Mouse (Mus musculus) lung, embryonic 15.5 days (tissue): ENCODE measurements at regions not wholly inside any gene's neighbourhood (a gene's known extent, or its start where the extent isn't known, plus 50 kb on each side); places are given as distances from the start of the nearest gene placed in this dataset.

Experiments
- ATAC-seq: fragments of 200-750 bp; cut with Nextera tagmentation; 2 replicates; pipeline ENCODE4 v1.8.0; 2017; ENCODE audit warnings: moderate number of reproducible peaks, borderline replicate concordance; ENCODE audit not compliant: low FRiP score, low TSS enrichment; ENCODE audit errors: extremely low read depth
- H3K27ac ChIP-seq: fragments of 300-500 bp; sonication (generic); 2 replicates; pipeline ENCODE4 v1.5.1; 2015; ENCODE audit warnings: moderate library complexity, mild to moderate bottlenecking, inconsistent platforms
- H3K27me3 ChIP-seq: fragments of 300-500 bp; sonication (generic); 2 replicates; pipeline ENCODE4 v1.6.1; 2015; ENCODE audit warnings: inconsistent platforms
- H3K36me3 ChIP-seq: fragments of 300-500 bp; sonication (generic); 2 replicates; pipeline ENCODE4 v1.6.1; 2015; ENCODE audit warnings: inconsistent platforms
- H3K4me1 ChIP-seq: fragments of 300-500 bp; sonication (generic); 2 replicates; pipeline ENCODE4 v1.6.1; 2015; ENCODE audit warnings: inconsistent platforms
- H3K4me2 ChIP-seq: fragments of 300-500 bp; sonication (generic); 2 replicates; pipeline ENCODE4 v1.6.1; 2015; ENCODE audit warnings: inconsistent platforms, mild to moderate bottlenecking, moderate library complexity
- H3K4me3 ChIP-seq: fragments of 300-500 bp; sonication (generic); 2 replicates; pipeline ENCODE4 v1.5.1; 2015; ENCODE audit warnings: mild to moderate bottlenecking, inconsistent platforms
- H3K9ac ChIP-seq: fragments of 300-500 bp; sonication (generic); 2 replicates; pipeline ENCODE4 v1.6.1; 2015; ENCODE audit warnings: inconsistent platforms
- H3K9me3 ChIP-seq: fragments of 300-500 bp; sonication (generic); 2 replicates; pipeline ENCODE4 v1.6.1; 2016; ENCODE audit warnings: inconsistent platforms
- WGBS: fragments of 180-500 bp; shearing (Covaris S2); methylation state at CpG from one replicate; pipeline ENCODE4 v1.1.7; 2015; 5-methylcytosine and 5-hydroxymethylcytosine counted together

GRCm38 (mm10) chr13:60123964-60124363 lies 53.2 kb downstream of the Gas1 start:
- Histone ChIP-seq H3K36me3 (no peaks in the 10 kb centered on the region), H3K4me2 (no peak overlapping the region), H3K27ac (no peak overlapping the region), H3K4me3 (no peak overlapping the region), H3K9ac (no peak overlapping the region), H3K9me3 (no peaks in the 10 kb centered on the region), H3K27me3 (peaks cover 17% of the 10 kb centered on the region), H3K4me1 (peaks cover 13% of the 10 kb centered on the region)
- ATAC-seq, result no peak
- 42% methylated on average over 4 of the region's 4 CpGs for WGBS

DNA sequence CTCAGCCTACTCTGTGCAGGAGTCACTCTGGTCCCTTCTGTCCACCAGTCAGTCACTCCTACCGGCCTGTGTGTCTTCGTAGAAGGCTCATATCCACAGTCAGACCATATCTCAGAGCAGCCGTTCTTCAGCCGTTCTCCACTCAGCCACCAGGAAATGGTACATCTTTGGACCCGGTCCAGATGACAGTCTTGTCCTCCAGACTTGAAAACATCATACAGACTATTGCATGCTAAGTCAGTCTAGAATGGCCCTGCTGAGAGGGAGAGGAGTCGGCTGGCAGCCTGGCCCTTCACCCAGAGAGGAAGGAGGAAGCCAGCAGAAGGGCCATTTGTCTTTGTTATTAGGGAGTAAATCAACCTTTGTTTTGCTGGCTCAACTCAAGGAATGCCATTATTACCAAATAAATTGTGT lies 54.0 kb downstream of the Gas1 start:
- no peaks in the 10 kb centered on the region; the same call in 1 of the 2 replicates for H3K9me3 ChIP-seq
- no peak overlapping the region for H3K9ac ChIP-seq
- 26% methylated on average over 6 of the region's 6 CpGs for WGBS
- no peak overlapping the region for H3K27ac ChIP-seq
- H3K4me1 ChIP-seq, result peaks cover 13% of the 10 kb centered on the region
- peaks cover 15% of the 10 kb centered on the region for H3K27me3 ChIP-seq
- no peak overlapping the region for H3K4me2 ChIP-seq
- no peak overlapping the region for H3K4me3 ChIP-seq
- peak; percentile 59; the same call in 1 of the 2 replicates for ATAC-seq
- H3K36me3 ChIP-seq, result no peaks in the 10 kb centered on the region

GRCm38 (mm10) chr13:60122341-60123173 lies 54.6 kb downstream of the Gas1 start:
- Histone ChIP-seq H3K27ac (no peak overlapping the region), H3K36me3 (no peaks in the 10 kb centered on the region), H3K4me2 (no peak overlapping the region), H3K9me3 (no peaks in the 10 kb centered on the region; the same call in 1 of the 2 replicates), H3K27me3 (peaks cover 12% of the 10 kb centered on the region), H3K4me1 (peaks cover 13% of the 10 kb centered on the region), H3K4me3 (no peak overlapping the region), H3K9ac (no peak overlapping the region)
- no peak for ATAC-seq
- 57% methylated on average over 29 of the region's 29 CpGs for WGBS

- no peak for ATAC-seq
- H3K27me3 ChIP-seq, result no peaks in the 10 kb centered on the region
- no peak overlapping the region for H3K4me2 ChIP-seq
- H3K27ac ChIP-seq, result no peak overlapping the region
- H3K9ac ChIP-seq, result no peak overlapping the region
- H3K9me3 ChIP-seq, result no peaks in the 10 kb centered on the region
- 91% methylated on average over 2 of the region's 2 CpGs for WGBS
- H3K36me3 ChIP-seq, result no peaks in the 10 kb centered on the region
- H3K4me1 ChIP-seq, result peaks cover 14% of the 10 kb centered on the region
- H3K4me3 ChIP-seq, result no peak overlapping the region
Measured at GRCm38 (mm10) chr13:60111465-60111864, 65.7 kb downstream of the Gas1 start.

DNA sequence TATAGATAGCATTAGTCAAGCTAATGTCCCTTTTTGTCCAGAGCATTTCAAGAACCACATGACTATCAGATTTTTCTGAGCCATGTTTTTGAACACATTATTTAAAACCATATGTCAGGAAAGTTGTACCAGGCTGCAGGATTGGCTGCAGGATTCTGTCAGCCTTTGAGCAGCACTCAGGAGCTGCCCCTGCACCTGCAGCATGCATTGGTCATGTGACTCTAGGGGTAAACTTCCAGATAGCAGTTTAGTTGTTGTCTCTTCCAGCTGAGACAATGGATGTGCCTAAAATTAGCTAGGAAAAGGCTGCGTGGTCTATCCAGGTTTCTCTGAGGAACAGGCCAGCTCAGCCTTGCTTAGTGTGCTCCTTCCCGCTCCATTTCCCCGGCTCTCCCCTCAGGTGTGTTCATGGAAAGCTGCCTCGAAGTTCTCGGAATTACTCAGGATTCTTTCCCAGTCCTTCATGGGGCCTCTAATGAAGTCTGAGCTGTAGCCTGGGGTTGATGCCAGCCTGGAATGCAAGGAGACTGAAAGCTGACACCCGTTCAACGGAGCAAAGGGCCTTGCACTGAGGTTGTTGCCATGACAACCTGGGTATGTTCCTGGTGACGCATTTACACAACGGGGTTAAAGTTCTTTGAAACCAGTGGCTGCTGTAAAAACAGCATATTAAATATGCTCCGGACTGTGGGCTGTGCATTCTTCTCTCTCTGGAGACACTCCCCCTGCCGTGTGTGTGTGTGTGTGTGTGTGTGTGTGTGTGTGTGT lies 66.9 kb downstream of the Gas1 start:
- 3% methylated on average over 11 of the region's 11 CpGs for WGBS
- no peaks in the 10 kb centered on the region for H3K36me3 ChIP-seq
- H3K9ac ChIP-seq, result no peak overlapping the region
- ATAC-seq, result peak; percentile 86
- peak overlapping the region; percentile 77 for H3K27ac ChIP-seq
- no peaks in the 10 kb centered on the region for H3K9me3 ChIP-seq
- H3K27me3 ChIP-seq, result no peaks in the 10 kb centered on the region
- no peak overlapping the region for H3K4me3 ChIP-seq
- peak overlapping the region; percentile 1; the same call in 1 of the 2 replicates for H3K4me2 ChIP-seq
- peaks cover 14% of the 10 kb centered on the region for H3K4me1 ChIP-seq

- Histone ChIP-seq H3K4me3 (no peak overlapping the region), H3K4me1 (peaks cover 11% of the 10 kb centered on the region), H3K27me3 (no peaks in the 10 kb centered on the region), H3K4me2 (no peak overlapping the region), H3K27ac (no peak overlapping the region), H3K9me3 (no peaks in the 10 kb centered on the region), H3K36me3 (no peaks in the 10 kb centered on the region), H3K9ac (no peak overlapping the region)
- no peak for ATAC-seq
- WGBS, result 82% methylated on average over 9 of the region's 9 CpGs
Measured at GRCm38 (mm10) chr13:60105286-60105685, 71.9 kb downstream of the Gas1 start.

DNA sequence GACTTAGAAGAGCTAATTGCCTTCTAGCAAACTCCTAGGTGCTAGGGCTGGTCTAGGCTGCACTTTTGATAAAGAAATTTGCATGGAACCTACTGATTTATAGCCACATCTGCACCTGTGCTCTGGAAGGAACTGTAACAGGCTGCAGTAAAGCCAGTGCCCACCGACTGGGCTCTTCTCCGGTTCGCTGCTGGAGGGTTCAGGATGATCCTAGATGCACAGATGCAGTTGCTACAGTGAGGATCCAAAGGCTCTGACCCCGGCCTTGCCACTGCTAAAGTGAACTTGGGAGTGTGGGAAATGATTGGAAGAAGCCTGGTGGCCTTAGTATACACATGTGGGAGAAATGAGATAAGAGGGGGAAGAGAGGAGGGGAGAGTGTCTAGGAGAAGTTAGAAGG lies 75.5 kb downstream of the Gas1 start:
- no peak overlapping the region for H3K27ac ChIP-seq
- no peak overlapping the region for H3K4me2 ChIP-seq
- ATAC-seq, result no peak
- no peaks in the 10 kb centered on the region for H3K27me3 ChIP-seq
- WGBS, result 54% methylated on average over 4 of the region's 4 CpGs
- H3K4me3 ChIP-seq, result no peak overlapping the region
- no peaks in the 10 kb centered on the region for H3K9me3 ChIP-seq
- H3K4me1 ChIP-seq, result peaks cover 6% of the 10 kb centered on the region
- no peaks in the 10 kb centered on the region for H3K36me3 ChIP-seq
- H3K9ac ChIP-seq, result no peak overlapping the region

DNA sequence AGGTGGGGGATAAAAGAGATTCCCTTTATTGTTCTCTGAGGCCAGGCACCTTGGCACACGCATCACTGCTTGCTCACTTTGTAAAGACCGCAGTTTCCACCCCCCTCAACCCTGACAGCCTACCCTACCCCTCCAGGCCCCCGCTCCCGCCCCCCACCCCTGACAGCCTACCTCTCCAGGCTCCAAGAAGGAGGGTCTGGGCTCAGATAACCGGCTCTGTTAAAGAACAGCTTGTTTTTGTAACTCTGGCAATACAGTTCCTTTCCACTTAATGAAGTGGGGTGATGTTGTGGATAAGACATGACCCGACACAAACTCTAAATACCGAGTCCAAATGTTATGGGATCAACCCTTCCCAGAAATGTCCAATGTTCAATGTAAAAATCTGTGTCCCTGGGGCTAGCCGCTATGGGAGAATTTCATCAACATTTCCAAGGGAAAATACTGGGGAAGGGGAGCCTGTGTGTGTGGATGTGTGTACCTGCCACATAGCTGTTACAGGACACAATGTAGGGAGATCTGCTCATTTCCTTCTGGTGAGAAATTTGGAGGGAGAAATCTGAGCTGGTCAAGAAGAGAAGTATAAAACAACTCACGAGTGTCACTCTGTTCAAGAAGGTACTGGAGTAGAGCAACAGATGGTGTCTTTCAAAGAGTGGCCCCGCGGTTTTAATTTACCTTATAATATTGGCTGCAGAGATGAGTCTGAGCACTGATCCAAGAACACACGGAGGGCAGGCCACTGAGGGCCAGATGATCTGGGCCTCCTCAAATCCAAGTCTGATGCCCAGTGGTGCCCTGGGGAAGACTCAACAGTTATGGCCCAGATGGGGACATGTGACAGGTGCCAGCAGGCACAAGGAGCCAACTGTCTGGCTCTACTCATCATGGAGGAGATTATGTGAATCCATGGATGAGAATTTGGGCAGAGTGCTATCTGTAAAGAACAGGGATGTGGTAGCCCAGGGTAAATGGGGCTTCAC lies 76.7 kb downstream of the Gas1 start:
- no peak overlapping the region for H3K9ac ChIP-seq
- H3K27ac ChIP-seq, result peak overlapping the region; percentile 70; the same call in 1 of the 2 replicates
- no peaks in the 10 kb centered on the region for H3K27me3 ChIP-seq
- H3K4me1 ChIP-seq, result peaks cover 6% of the 10 kb centered on the region
- H3K36me3 ChIP-seq, result no peaks in the 10 kb centered on the region
- peak; percentile 79; the same call in 1 of the 2 replicates for ATAC-seq
- H3K9me3 ChIP-seq, result no peaks in the 10 kb centered on the region
- WGBS, result 41% methylated on average over 12 of the region's 12 CpGs
- H3K4me3 ChIP-seq, result no peak overlapping the region
- peak overlapping the region; percentile 23; the same call in 1 of the 2 replicates for H3K4me2 ChIP-seq

- ATAC-seq, result peak; percentile 74; the same call in 1 of the 2 replicates
- Histone ChIP-seq H3K9me3 (no peaks in the 10 kb centered on the region), H3K9ac (no peak overlapping the region), H3K4me2 (peak overlapping the region; percentile 23; the same call in 1 of the 2 replicates), H3K27ac (peak overlapping the region; percentile 70; the same call in 1 of the 2 replicates), H3K27me3 (no peaks in the 10 kb centered on the region), H3K4me3 (no peak overlapping the region), H3K36me3 (no peaks in the 10 kb centered on the region), H3K4me1 (peaks cover 6% of the 10 kb centered on the region)
- WGBS, result 44% methylated on average over 14 of the region's 14 CpGs
Measured at GRCm38 (mm10) chr13:60099469-60100129, 77.6 kb downstream of the Gas1 start.

DNA sequence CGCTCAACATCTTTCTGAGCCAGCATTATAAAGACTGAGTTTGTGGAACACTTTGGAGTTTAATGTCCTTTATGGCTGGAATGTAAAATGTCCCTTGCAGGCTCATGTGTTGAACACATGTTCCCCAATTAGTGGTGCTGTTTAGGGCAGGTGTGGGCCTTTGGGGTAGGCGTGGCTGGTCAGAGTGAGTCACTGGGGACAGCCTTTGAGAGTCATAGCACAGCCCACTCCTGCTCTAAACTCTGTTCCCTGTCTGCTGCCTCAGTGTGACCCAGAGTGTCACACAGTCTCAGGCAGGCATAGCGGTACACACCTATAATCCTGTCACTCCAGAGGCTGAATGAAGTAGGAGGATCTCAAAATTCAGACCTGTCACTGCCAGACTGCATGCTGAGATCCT lies 78.8 kb downstream of the Gas1 start:
- Histone ChIP-seq H3K27me3 (no peaks in the 10 kb centered on the region), H3K4me2 (no peak overlapping the region), H3K4me3 (no peak overlapping the region), H3K36me3 (no peaks in the 10 kb centered on the region), H3K9me3 (no peaks in the 10 kb centered on the region), H3K27ac (no peak overlapping the region), H3K9ac (no peak overlapping the region), H3K4me1 (peaks cover 6% of the 10 kb centered on the region)
- 84% methylated on average over 3 of the region's 3 CpGs for WGBS
- ATAC-seq, result no peak

DNA sequence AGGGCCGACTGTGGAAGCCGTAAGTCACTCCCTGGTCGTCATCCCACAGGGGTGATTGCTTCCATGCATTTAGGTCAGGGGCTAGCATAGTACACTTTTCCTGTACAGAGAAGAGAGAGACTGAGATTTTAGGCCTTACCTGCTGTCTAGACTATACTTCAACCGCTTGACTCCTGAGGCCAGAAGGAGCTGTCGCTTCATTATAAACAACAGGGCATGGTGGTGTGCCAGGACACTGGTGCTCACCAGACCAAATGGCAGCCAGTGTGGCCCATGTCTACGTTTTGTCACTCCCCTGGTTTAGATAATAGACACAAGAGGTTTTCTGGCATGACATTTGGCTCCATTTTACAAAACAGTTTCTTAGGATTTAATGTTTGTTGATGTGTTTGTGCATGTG lies 79.4 kb downstream of the Gas1 start:
- ATAC-seq, result no peak
- 52% methylated on average over 6 of the region's 6 CpGs for WGBS

More for the DNA sequence above, 79.4 kb downstream of the Gas1 start:
- Histone ChIP-seq H3K9ac (no peak overlapping the region), H3K4me1 (peaks cover 6% of the 10 kb centered on the region), H3K27me3 (no peaks in the 10 kb centered on the region), H3K4me3 (no peak overlapping the region), H3K9me3 (no peaks in the 10 kb centered on the region), H3K36me3 (no peaks in the 10 kb centered on the region), H3K27ac (no peak overlapping the region), H3K4me2 (no peak overlapping the region)
